Mouse (Mus musculus) heart, embryonic 10.5 days (tissue): ENCODE results near the gene Itgb1bp1. TPM values are rescaled to one million over a fixed set of nuclear protein-coding genes. Genes with fewer than 3 reads are reported as not detected.
A peak's percentile ranks its signal among the peaks of the same experiment; 100 is the strongest.

ENCODE experiments used
- DNase-seq: peaks from one replicate; pipeline ENCODE4 v3.0.0-alpha.2; 2017; ENCODE audit warnings: low spot score
- H3K27ac ChIP-seq: fragments of 300-500 bp; sonication (generic); 2 replicates; pipeline ENCODE4 v1.5.1; 2016; ENCODE audit warnings: mild to moderate bottlenecking
- H3K27me3 ChIP-seq: fragments of 300-500 bp; sonication (generic); 2 replicates; pipeline ENCODE4 v1.6.1; 2016; ENCODE audit warnings: mild to moderate bottlenecking; ENCODE audit not compliant: poor library complexity, insufficient read depth, severe bottlenecking
- H3K36me3 ChIP-seq: fragments of 300-500 bp; sonication (generic); 2 replicates; pipeline ENCODE4 v1.6.1; 2016; ENCODE audit warnings: mild to moderate bottlenecking, moderate library complexity
- H3K4me1 ChIP-seq: fragments of 300-500 bp; sonication (generic); 2 replicates; pipeline ENCODE4 v1.6.1; 2016; ENCODE audit warnings: mild to moderate bottlenecking
- H3K4me3 ChIP-seq: fragments of 300-500 bp; sonication (generic); 2 replicates; pipeline ENCODE4 v1.5.1; 2016; ENCODE audit warnings: mild to moderate bottlenecking, moderate library complexity
- H3K9me3 ChIP-seq: fragments of 300-500 bp; sonication (generic); 2 replicates; pipeline ENCODE4 v1.6.1; 2016; ENCODE audit warnings: mild to moderate bottlenecking, moderate library complexity
- WGBS: fragments of 180-500 bp; shearing (Covaris S2); methylation state at CpG from one replicate; pipeline ENCODE4 v1.1.7; 2016; 5-methylcytosine and 5-hydroxymethylcytosine counted together
- polyA plus RNA-seq: library from polyadenylated mRNA; unstranded; fragments of >200 nt; fragmentation: Nextera tagmentation; extraction: Ambion mirVana; gene quantifications from 2 replicates; pipeline ENCODE4 v1.2.1, GENCODE M21; 2016

Itgb1bp1 gene
- polyA plus RNA-seq, 1 experiment from 2014 or later = 40.8 TPM

GRCm38 (mm10) chr12:21204701-21205312 lies 81.3 kb downstream of the Itgb1bp1 start:
- Histone ChIP-seq H3K9me3 (no peaks in the 10 kb centered on the region), H3K4me3 (no peak overlapping the region), H3K36me3 (peaks cover 42% of the 10 kb centered on the region), H3K4me1 (peaks cover 28% of the 10 kb centered on the region), H3K27me3 (no peaks in the 10 kb centered on the region), H3K27ac (0 out of 2 replicates have a peak overlapping the region, but pooled peaks have one; percentile 59)
- 49% methylated on average over 11 of the region's 11 CpGs for WGBS
- no peak for DNase-seq

DNA sequence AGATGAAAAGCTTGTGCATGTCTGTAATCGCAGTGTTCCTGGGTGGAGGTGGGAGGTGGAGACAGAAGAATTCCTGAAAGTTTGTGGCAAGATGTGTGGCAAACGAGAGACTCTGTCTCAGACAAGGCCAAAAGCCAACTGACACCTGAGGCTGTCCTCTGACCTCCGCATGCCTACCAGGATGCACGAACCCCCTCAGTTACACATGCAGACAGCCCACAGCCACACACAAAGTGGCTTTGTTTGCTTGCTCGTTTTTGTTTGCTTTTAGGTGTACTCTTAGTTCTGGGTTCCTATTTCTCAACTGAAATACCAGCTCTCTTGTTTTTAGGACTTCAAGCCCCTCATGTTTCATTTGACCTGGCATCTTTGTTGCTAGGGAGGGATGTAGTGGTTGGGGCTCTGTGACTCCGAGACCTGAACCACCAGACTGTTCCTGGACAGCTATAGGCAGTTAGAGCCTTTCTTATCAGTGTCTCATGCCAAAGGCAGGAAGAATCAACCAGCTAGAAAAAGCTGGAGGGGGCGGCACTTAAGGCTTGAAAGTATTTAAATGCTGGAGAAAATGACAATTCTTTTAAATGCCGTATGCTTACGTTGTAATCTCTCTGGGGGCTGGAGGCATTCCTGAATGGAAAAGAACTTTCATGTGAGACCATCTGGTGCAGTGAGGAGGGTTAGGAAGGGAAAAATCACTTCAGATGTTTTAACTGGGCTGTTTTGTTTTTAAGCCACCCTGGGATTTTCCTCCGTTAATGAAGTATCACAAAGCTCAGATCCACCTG lies 84.4 kb downstream of the Itgb1bp1 start:
- no peak overlapping the region for H3K4me3 ChIP-seq
- no peak overlapping the region for H3K27ac ChIP-seq
- WGBS = 61% methylated on average over 10 of the region's 10 CpGs
- DNase-seq = no peak
- no peaks in the 10 kb centered on the region for H3K27me3 ChIP-seq
- H3K36me3 ChIP-seq = peaks cover 27% of the 10 kb centered on the region
- no peaks in the 10 kb centered on the region for H3K9me3 ChIP-seq
- H3K4me1 ChIP-seq = peaks cover 43% of the 10 kb centered on the region

GRCm38 (mm10) chr12:21200613-21201012 lies 85.5 kb downstream of the Itgb1bp1 start:
- H3K27ac ChIP-seq = no peak overlapping the region
- no peaks in the 10 kb centered on the region for H3K27me3 ChIP-seq
- H3K4me3 ChIP-seq = no peak overlapping the region
- no peaks in the 10 kb centered on the region for H3K9me3 ChIP-seq
- DNase-seq = no peak
- WGBS = 93% methylated on average over 8 of the region's 8 CpGs
- peaks cover 16% of the 10 kb centered on the region; the same call in 1 of the 2 replicates for H3K36me3 ChIP-seq
- H3K4me1 ChIP-seq = peaks cover 43% of the 10 kb centered on the region

DNA sequence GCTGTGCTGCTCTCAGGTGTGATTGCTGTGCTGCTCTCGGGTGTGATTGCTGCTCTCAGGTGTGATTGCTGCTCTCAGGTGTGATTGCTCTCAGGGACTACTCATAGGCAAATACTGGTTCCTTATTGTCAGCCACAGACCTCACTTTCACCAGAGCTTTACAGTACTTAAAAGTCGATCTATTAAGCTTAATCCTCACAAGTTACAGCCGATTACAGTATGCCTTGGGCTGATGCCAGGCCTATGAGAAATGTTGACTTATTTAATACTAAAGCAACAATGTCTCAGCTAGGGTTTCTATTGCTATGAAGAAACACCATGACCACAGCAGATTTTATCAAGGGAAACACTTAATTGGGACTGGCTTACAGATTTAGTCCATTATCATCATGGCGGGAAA lies 89.7 kb downstream of the Itgb1bp1 start:
- DNase-seq = no peak
- H3K9me3 ChIP-seq = no peaks in the 10 kb centered on the region
- peaks cover 8% of the 10 kb centered on the region; the same call in 1 of the 2 replicates for H3K36me3 ChIP-seq
- no peaks in the 10 kb centered on the region for H3K27me3 ChIP-seq
- WGBS = 90% methylated on average over 4 of the region's 4 CpGs
- H3K27ac ChIP-seq = no peak overlapping the region
- no peak overlapping the region for H3K4me3 ChIP-seq
- peaks cover 19% of the 10 kb centered on the region for H3K4me1 ChIP-seq

DNA sequence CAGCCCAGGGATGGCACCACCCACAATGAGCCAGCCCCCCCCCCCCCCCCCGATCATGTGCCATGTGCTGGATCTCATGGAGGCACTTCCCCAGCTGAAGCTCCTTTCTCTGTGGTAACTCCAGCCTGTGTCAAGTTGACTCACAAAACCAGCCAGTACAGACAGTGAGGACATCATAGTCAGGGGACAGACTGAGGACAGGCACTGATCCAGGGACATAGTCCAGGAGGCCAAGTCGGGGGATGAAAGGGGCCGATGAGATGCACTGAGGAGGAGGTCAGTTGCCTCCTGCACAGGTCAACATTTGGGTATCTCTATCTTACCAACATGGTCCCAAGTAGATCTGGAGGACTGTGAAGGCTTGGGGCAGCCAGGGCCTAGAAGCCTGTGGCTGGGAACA lies 90.6 kb downstream of the Itgb1bp1 start:
- Histone ChIP-seq H3K9me3 (no peaks in the 10 kb centered on the region), H3K27me3 (no peaks in the 10 kb centered on the region), H3K27ac (no peak overlapping the region), H3K4me3 (no peak overlapping the region), H3K36me3 (peaks cover 11% of the 10 kb centered on the region; the same call in 1 of the 2 replicates), H3K4me1 (peaks cover 15% of the 10 kb centered on the region; the same call in 1 of the 2 replicates)
- DNase-seq = no peak
- 85% methylated on average over 3 of the region's 3 CpGs for WGBS

DNA sequence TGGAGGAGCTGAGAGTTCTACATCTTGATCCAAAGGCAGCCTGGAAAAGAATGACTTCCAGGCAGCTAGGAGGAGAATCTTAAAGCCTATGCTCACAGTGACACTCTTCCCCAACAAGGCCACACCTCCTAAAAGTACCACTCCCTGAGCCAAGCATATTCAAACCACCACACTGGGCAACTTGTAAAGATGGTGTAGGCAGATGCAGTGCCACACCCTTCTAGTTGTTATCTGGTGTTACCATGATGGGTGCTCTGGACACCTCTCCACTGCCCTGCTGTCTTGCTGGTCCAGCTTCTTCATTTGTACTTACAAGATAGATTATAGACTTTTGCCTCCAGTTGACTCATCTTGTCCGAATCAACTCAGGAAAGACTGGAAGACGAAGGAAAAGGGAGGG lies 94.5 kb downstream of the Itgb1bp1 start:
- Histone ChIP-seq H3K27ac (no peak overlapping the region), H3K4me1 (no peaks in the 10 kb centered on the region), H3K9me3 (no peaks in the 10 kb centered on the region), H3K36me3 (peaks cover 6% of the 10 kb centered on the region; the same call in 1 of the 2 replicates), H3K27me3 (no peaks in the 10 kb centered on the region), H3K4me3 (no peak overlapping the region)
- WGBS = 74% methylated on average over 2 of the region's 2 CpGs
- DNase-seq = no peak

Other genes starting within 250 kb of the Itgb1bp1 start
- gene Cpsf3, start 893 bp downstream of the Itgb1bp1 start, polyA plus RNA-seq = 91.9 and 106 TPM in 2 replicates
- gene Iah1, start 30.1 kb upstream of the Itgb1bp1 start, polyA plus RNA-seq = 38.9 and 40.8 TPM in 2 replicates
- gene Adam17, start 87.3 kb upstream of the Itgb1bp1 start, polyA plus RNA-seq = 36.3 and 38.4 TPM in 2 replicates
- 634 and 738 TPM in 2 replicates for gene Ywhaq, start 131.4 kb upstream of the Itgb1bp1 start, polyA plus RNA-seq